Comparison of ENCODE assay signal across 23 mouse cellular contexts in genomic region chr1:72698651-72699050, GRCm38 (mm10). TPM values are rescaled to one million over a fixed set of nuclear protein-coding genes. Genes with fewer than 3 reads are reported as not detected.
DNase-seq lines count a peak whose midpoint lies in the region; ATAC-seq lines count a peak whose summit lies in the region.
"Had no signal": no experiment of that assay in that cellular context is flagged by ENCODE, and none has a peak within 500 bp of the region (broad histone marks: within the 10 kb centered on the region; RNA-seq: fewer than 3 reads in every experiment).

No protein-coding gene starts in this region.

- WGBS in kidney, embryonic 16.5 days: 44% methylated on average over 4 of the region's 4 CpGs
- WGBS in midbrain, embryonic 14.5 days: 59% methylated on average over 4 of the region's 4 CpGs
- 80% methylated on average over 4 of the region's 4 CpGs for WGBS in midbrain, embryonic 11.5 days

- no peak overlapping the region for H3K27ac ChIP-seq in kidney, embryonic 16.5 days (ENCODE audit: low read length)
- no peak overlapping the region for H3K27ac ChIP-seq in midbrain, embryonic 14.5 days (replicated peaks; ENCODE audit: low read depth, low read length)
- H3K27ac ChIP-seq in midbrain, embryonic 11.5 days (ENCODE audit: low read depth, low read length): no peak overlapping the region
- H3K27ac ChIP-seq: layer of hippocampus, adult 2 months; left cerebral cortex, adult 2 months; limb, embryonic 12.5 days; liver, embryonic 15.5 days; stomach, postnatal 0 days had no signal

- no peak overlapping the region for H3K4me2 ChIP-seq in kidney, embryonic 16.5 days (replicated peaks; ENCODE audit: low read depth, low read length)
- H3K4me2 ChIP-seq in midbrain, embryonic 14.5 days (ENCODE audit: low read length): no peak overlapping the region
- no peak overlapping the region for H3K4me2 ChIP-seq in midbrain, embryonic 11.5 days
- H3K4me2 ChIP-seq: heart, embryonic 11.5 days; limb, embryonic 12.5 days; liver, embryonic 15.5 days had no signal

- H3K4me1 ChIP-seq in kidney, embryonic 16.5 days (ENCODE audit: insufficient read depth, low read length): no peaks in the 10 kb centered on the region
- no peaks in the 10 kb centered on the region for H3K4me1 ChIP-seq in midbrain, embryonic 14.5 days (ENCODE audit: control insufficient read depth, insufficient read depth, low read length)
- H3K4me1 ChIP-seq in midbrain, embryonic 11.5 days (ENCODE audit: control insufficient read depth, insufficient read depth, low read length): no peaks in the 10 kb centered on the region
- H3K4me1 ChIP-seq: limb, embryonic 12.5 days; liver, embryonic 15.5 days; megakaryocyte, embryonic 14.5 days had no signal

- ATAC-seq in kidney, embryonic 16.5 days (ENCODE audit: low FRiP score, low TSS enrichment): no peak
- ATAC-seq in midbrain, embryonic 14.5 days (ENCODE audit: low FRiP score, low TSS enrichment): no peak
- no peak for ATAC-seq in midbrain, embryonic 11.5 days (ENCODE audit: low FRiP score)
- ATAC-seq: forebrain, embryonic 14.5 days had no signal

- H3K9ac ChIP-seq in kidney, embryonic 16.5 days (replicated peaks; ENCODE audit: low read length): no peak overlapping the region
- no peak overlapping the region for H3K9ac ChIP-seq in midbrain, embryonic 14.5 days (replicated peaks; ENCODE audit: low read length)
- H3K9ac ChIP-seq in midbrain, embryonic 11.5 days (ENCODE audit: low read length): no peak overlapping the region
- H3K9ac ChIP-seq: limb, embryonic 12.5 days; liver, embryonic 15.5 days had no signal

- H3K27me3 ChIP-seq in kidney, embryonic 16.5 days (ENCODE audit: insufficient read depth, low read length): no peaks in the 10 kb centered on the region
- H3K27me3 ChIP-seq in midbrain, embryonic 14.5 days (ENCODE audit: control insufficient read depth, insufficient read depth, low read length): no peaks in the 10 kb centered on the region
- H3K27me3 ChIP-seq in midbrain, embryonic 11.5 days (ENCODE audit: control insufficient read depth, insufficient read depth, low read length): no peaks in the 10 kb centered on the region
- H3K27me3 ChIP-seq: limb, embryonic 12.5 days; liver, embryonic 15.5 days; megakaryocyte, embryonic 14.5 days had no signal

- H3K9me3 ChIP-seq in kidney, embryonic 16.5 days (ENCODE audit: low read length): no peaks in the 10 kb centered on the region
- H3K9me3 ChIP-seq in midbrain, embryonic 14.5 days (ENCODE audit: control insufficient read depth, low read length): no peaks in the 10 kb centered on the region
- no peaks in the 10 kb centered on the region for H3K9me3 ChIP-seq in midbrain, embryonic 11.5 days (ENCODE audit: control insufficient read depth, low read length)
- H3K9me3 ChIP-seq: G1E; limb, embryonic 12.5 days; liver, embryonic 15.5 days; megakaryocyte, embryonic 14.5 days had no signal

- H3K4me3 ChIP-seq in kidney, embryonic 16.5 days (ENCODE audit: low read length): no peak overlapping the region
- no peak overlapping the region for H3K4me3 ChIP-seq in midbrain, embryonic 14.5 days (replicated peaks; ENCODE audit: low read depth, low read length)
- H3K4me3 ChIP-seq in midbrain, embryonic 11.5 days (ENCODE audit: low read depth, low read length): no peak overlapping the region
- H3K4me3 ChIP-seq: layer of hippocampus, adult 2 months; left cerebral cortex, adult 2 months; limb, embryonic 12.5 days; liver, embryonic 15.5 days; megakaryocyte, embryonic 14.5 days had no signal

- no peaks in the 10 kb centered on the region for H3K36me3 ChIP-seq in kidney, embryonic 16.5 days (ENCODE audit: insufficient read depth, low read length)
- no peaks in the 10 kb centered on the region for H3K36me3 ChIP-seq in midbrain, embryonic 14.5 days (ENCODE audit: control insufficient read depth, insufficient read depth, low read length)
- no peaks in the 10 kb centered on the region for H3K36me3 ChIP-seq in midbrain, embryonic 11.5 days (ENCODE audit: control insufficient read depth, insufficient read depth, low read length)
- H3K36me3 ChIP-seq: G1E; limb, embryonic 12.5 days; liver, embryonic 15.5 days had no signal

- peak; percentile 33 for DNase-seq in gastrocnemius, postnatal 10 days
- no peak for DNase-seq in gastrocnemius, adult 18-20 months (ENCODE audit: low spot score)
- peak; percentile 77 for DNase-seq in kidney, postnatal 10 days
- DNase-seq in midbrain, embryonic 14.5 days: peak; percentile 55
- no peak for DNase-seq in midbrain, embryonic 11.5 days (ENCODE audit: low spot score, missing footprints)
- peak; percentile 71 for DNase-seq in adrenal gland, postnatal 25 days
- no peak for DNase-seq in natural killer cell, adult 2 months (ENCODE audit: low spot score in 2 of 2)
- DNase-seq: cerebellum, adult 2 months; embryo, embryonic 11 days; heart, postnatal 36 days; right cerebral cortex, adult 18-20 months; thymus, postnatal 36 days had no signal

RNA-seq across cellular contexts. Expression of gene Ankar, which starts 1.7 kb away (rescaled TPM):
- total RNA-seq in gastrocnemius, postnatal 10 days (2021): not detected
- not detected for total RNA-seq in gastrocnemius, adult 18-20 months (2021)
- polyA plus RNA-seq in kidney, embryonic 16.5 days (2015; fragmentation: Nextera tagmentation; extraction: Ambion mirVana): 0.05 TPM in 1 of 2 replicates, not detected in the other
- polyA plus RNA-seq in midbrain, embryonic 14.5 days (2014; fragmentation: Nextera tagmentation; extraction: Ambion mirVana): not detected in 2 replicates
- not detected in 2 replicates for polyA plus RNA-seq in midbrain, embryonic 11.5 days (2014; fragmentation: Nextera tagmentation; extraction: Ambion mirVana)
- not detected in 2 replicates for total RNA-seq in adrenal gland, postnatal 25 days (2021)
- total RNA-seq: heart, postnatal 36 days; layer of hippocampus, adult 2 months; left cerebral cortex, adult 2 months; neutrophil, adult 5-6 weeks had no signal
- polyA plus RNA-seq: cerebellum, adult 2 months; forebrain, embryonic 14.5 days; G1E; heart, embryonic 11.5 days; limb, embryonic 12.5 days; liver, embryonic 15.5 days; stomach, postnatal 0 days had no signal

RNA-seq across cellular contexts. Expression of gene Rpl37a, which starts 12.4 kb away (rescaled TPM):
- 100 to 1,000 TPM; 943 to 945 TPM for total RNA-seq in gastrocnemius, postnatal 10 days (2021)
- total RNA-seq in gastrocnemius, adult 18-20 months (2021): 100 to 1,000 TPM; 566 to 581 TPM
- polyA plus RNA-seq in kidney, embryonic 16.5 days (2015; fragmentation: Nextera tagmentation; extraction: Ambion mirVana): 1,455 and 1,531 TPM in 2 replicates
- 1,162 and 1,243 TPM in 2 replicates for polyA plus RNA-seq in midbrain, embryonic 14.5 days (2014; fragmentation: Nextera tagmentation; extraction: Ambion mirVana)
- 1,496 and 1,598 TPM in 2 replicates for polyA plus RNA-seq in midbrain, embryonic 11.5 days (2014; fragmentation: Nextera tagmentation; extraction: Ambion mirVana)
- 831 and 993 TPM in 2 replicates for total RNA-seq in adrenal gland, postnatal 25 days (2021)

Comparison
In these comparisons a context has a peak if more than half of its experiments do, and no peak if none do; other contexts are left out.
1. DNase-seq: peak in gastrocnemius, postnatal 10 days (single experiment), kidney, postnatal 10 days (single experiment), midbrain, embryonic 14.5 days (single experiment) and adrenal gland, postnatal 25 days (single experiment); none in gastrocnemius, adult 18-20 months (single experiment), midbrain, embryonic 11.5 days (single experiment) and natural killer cell, adult 2 months (0 of 2).